Mouse (Mus musculus) kidney, embryonic 16.5 days (tissue): Measurements from ENCODE around the gene Mapk3. TPM values are rescaled to one million over a fixed set of nuclear protein-coding genes. Genes with fewer than 3 reads are reported as not detected.
A peak's percentile ranks its signal among the peaks of the same experiment; 100 is the strongest.

ENCODE experiments used
- ATAC-seq: fragments of 200-750 bp; cut with Nextera tagmentation; 2 replicates; pipeline ENCODE4 v1.8.0; 2017; ENCODE audit warnings: moderate TSS enrichment; ENCODE audit not compliant: low FRiP score, low TSS enrichment
- H3K27ac ChIP-seq: fragments of 300-500 bp; sonication (generic); 2 replicates; pipeline ENCODE4 v1.5.1; 2014; ENCODE audit warnings: low read length
- H3K27me3 ChIP-seq: fragments of 300-500 bp; sonication (generic); 2 replicates; pipeline ENCODE4 v1.6.1; 2014; ENCODE audit warnings: low read length, control low read depth, mixed read lengths; ENCODE audit not compliant: insufficient read depth
- H3K36me3 ChIP-seq: fragments of 300-500 bp; sonication (generic); 2 replicates; pipeline ENCODE4 v1.6.1; 2014; ENCODE audit warnings: low read length, control low read depth, mixed read lengths; ENCODE audit not compliant: insufficient read depth
- H3K4me1 ChIP-seq: fragments of 300-500 bp; sonication (generic); 2 replicates; pipeline ENCODE4 v1.6.1; 2014; ENCODE audit warnings: low read length, control low read depth, mixed read lengths; ENCODE audit not compliant: insufficient read depth
- H3K4me2 ChIP-seq: fragments of 300-500 bp; sonication (generic); replicated peaks from 2 replicates; pipeline ENCODE4 v1.6.1; 2014; ENCODE audit warnings: low read depth, low read length
- H3K4me3 ChIP-seq: fragments of 300-500 bp; sonication (generic); 2 replicates; pipeline ENCODE4 v1.5.1; 2014; ENCODE audit warnings: mild to moderate bottlenecking, low read length
- H3K9ac ChIP-seq: fragments of 300-500 bp; sonication (generic); replicated peaks from 2 replicates; pipeline ENCODE4 v1.6.1; 2014; ENCODE audit warnings: low read length
- H3K9me3 ChIP-seq: fragments of 300-500 bp; sonication (generic); 2 replicates; pipeline ENCODE4 v1.6.1; 2016; ENCODE audit warnings: low read length, control low read depth
- WGBS: fragments of 180-500 bp; shearing (Covaris S2); extraction: QIAGEN DNeasy Blood & Tissue Kit; methylation state at CpG from one replicate; pipeline ENCODE4 v1.1.7; 2014; 5-methylcytosine and 5-hydroxymethylcytosine counted together
- polyA plus RNA-seq: library from polyadenylated mRNA; unstranded; fragments of >200 nt; fragmentation: Nextera tagmentation; extraction: Ambion mirVana; gene quantifications from 2 replicates; pipeline ENCODE4 v1.2.1, GENCODE M21; 2015

Mapk3 gene
- polyA plus RNA-seq, 1 experiment from 2014 or later = 79.5 TPM

DNA sequence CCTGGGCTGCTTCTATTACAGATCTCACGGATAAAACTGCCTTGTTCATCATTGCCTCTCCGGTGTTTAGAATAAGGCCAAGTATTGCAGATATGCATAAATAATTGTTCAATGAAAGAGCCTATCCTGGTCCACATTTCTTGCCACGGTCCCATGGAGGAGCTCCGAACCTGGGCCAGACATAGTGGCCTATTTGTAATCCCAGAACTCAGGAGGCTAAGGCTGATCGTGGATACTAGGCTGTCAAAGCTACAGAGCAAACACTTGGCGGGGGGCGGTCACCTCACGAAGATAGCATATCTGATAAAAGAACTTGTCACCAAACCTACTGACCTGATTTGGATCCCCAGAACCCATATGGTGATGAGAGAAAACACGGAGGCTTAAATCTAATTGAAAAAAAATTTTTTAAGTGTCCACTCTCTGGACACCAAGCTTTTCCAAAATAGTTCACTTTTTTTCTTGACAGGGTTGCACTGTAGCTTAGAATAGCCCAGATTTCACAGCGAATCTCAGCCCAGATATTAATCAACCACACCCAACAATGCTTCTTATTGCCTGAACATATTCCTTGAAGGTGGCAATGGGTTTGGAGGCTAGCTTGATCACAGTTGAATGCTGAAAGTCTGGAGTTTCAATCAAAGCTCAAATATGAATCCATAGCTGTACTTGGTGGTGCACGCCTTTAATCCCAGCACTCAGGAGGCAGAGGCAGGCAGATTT lies 33.5 kb downstream of the Mapk3 start:
- peak; percentile 23; the same call in 1 of the 2 replicates for ATAC-seq
- Histone ChIP-seq H3K4me1 (peaks cover 40% of the 10 kb centered on the region), H3K9me3 (no peaks in the 10 kb centered on the region), H3K4me3 (peak overlapping the region; percentile 99), H3K4me2 (peak overlapping the region; percentile 56), H3K27me3 (no peaks in the 10 kb centered on the region), H3K9ac (peak overlapping the region; percentile 63), H3K27ac (peak overlapping the region; percentile 98), H3K36me3 (peaks cover 59% of the 10 kb centered on the region)
- 28% methylated on average over 11 of the region's 11 CpGs for WGBS

DNA sequence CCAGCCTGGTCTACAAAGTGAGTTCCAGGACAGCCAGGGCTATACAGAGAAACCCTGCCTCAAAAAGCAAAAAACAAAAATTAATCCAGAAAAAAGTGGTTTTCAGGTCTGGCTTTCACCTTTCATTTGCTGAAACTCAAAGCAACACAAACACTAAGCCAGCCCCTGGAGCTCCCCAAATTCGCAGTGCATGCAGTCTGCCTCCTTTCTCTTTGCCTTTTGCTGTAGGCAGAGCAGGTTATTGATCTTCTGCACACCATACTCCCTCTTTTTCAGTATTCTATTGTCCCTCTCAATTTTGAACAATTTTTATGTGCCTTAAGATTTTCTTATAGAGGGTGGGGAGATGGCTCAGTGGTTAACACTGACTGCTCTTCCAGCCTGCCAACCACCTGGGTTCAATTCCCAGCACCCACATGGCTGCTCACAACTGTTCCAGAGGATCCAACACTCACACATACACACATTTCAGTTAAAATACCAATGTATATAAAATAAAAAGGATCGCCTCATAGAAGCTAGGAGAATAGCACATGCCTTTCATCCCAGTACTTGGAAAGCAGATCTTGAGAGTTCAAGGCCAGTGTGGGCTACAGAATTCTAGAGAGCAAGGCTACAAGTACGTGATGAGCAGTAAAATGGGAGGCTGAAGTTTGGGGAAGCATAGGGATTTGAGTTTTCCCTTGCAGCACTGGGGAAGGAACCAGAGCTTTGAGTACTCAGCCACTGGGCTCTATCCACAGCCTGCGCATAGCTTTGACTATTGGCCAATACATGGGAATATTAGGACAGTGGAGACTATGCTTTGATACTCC lies 34.3 kb downstream of the Mapk3 start:
- no peaks in the 10 kb centered on the region for H3K27me3 ChIP-seq
- H3K27ac ChIP-seq = peak overlapping the region; percentile 98
- H3K9me3 ChIP-seq = no peaks in the 10 kb centered on the region
- peak overlapping the region; percentile 56; the same call in 1 of the 2 replicates for H3K4me2 ChIP-seq
- no peak overlapping the region for H3K9ac ChIP-seq
- 81% methylated on average over 4 of the region's 4 CpGs for WGBS
- H3K4me3 ChIP-seq = no peak overlapping the region
- H3K36me3 ChIP-seq = peaks cover 51% of the 10 kb centered on the region
- no peak for ATAC-seq
- peaks cover 40% of the 10 kb centered on the region for H3K4me1 ChIP-seq

DNA sequence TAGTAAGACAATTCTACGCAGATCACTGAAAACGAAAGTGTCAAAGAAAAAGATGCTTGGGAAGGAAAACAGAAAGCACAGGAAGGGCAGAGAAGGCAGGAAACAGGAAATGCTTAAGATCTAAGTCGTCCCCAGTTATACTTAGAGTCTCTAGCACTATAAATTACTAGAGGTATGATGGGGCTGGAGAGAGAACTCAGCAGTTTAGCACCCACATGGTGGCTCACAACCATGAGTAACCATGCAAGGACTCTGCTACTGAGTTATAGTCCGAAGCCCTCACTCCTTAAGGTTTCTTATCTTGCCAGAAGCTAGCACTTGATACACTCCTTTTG lies 34.8 kb downstream of the Mapk3 start:
- H3K27ac ChIP-seq = no peak overlapping the region; the same call in 1 of the 2 replicates
- H3K4me2 ChIP-seq = no peak overlapping the region
- no peak for ATAC-seq
- H3K4me3 ChIP-seq = no peak overlapping the region
- peaks cover 46% of the 10 kb centered on the region for H3K36me3 ChIP-seq
- no peaks in the 10 kb centered on the region for H3K27me3 ChIP-seq
- H3K9ac ChIP-seq = no peak overlapping the region
- 64% methylated on average over 4 of the region's 4 CpGs for WGBS
- H3K9me3 ChIP-seq = no peaks in the 10 kb centered on the region
- peaks cover 40% of the 10 kb centered on the region for H3K4me1 ChIP-seq

DNA sequence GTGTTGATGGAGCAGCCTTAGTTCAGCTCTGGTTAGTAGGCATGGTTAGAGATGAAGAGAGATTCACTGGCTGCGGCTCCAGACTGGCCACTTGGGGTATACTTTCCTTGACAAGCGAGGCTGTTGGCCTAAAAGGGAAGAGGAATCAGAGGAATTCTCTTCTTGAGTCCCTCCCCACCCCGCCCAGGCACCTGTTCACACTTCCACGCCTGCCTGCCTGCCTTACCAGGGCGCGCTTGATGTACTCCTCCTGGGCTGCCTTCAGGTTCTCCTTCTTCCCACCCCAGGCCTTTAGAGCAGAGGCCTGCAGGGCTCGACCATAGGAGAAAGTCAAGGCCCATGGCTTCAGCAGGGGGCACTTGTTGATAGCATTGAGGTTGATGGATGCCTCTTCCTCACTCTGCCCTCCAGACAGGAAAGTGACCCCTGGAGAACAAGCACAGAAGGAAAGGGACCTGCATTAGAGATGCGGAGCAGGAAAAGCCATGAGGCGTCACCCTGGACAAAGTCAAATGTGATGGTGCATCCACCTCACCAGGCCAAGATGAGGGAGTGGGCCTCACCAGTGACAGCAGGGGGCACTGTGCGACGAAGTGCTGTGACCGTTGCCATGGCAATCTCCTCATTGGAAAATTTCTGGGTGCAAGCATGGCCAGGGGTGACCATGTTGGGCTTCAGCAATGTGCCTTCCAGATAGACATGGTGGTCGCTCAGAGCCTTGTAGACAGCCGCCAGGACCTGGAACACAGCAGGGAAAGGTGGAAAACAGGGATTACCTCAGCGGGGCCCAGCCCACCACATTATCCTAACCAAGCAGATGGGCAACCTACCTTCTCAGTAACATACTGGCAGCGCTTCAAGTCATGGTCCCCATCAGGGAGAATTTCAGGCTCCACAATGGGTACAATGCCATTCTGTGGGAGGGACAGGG lies 36.3 kb downstream of the Mapk3 start:
- no peak for ATAC-seq
- H3K9ac ChIP-seq = 0 out of 2 replicates have a peak overlapping the region, but pooled peaks have one; percentile 8
- no peaks in the 10 kb centered on the region for H3K27me3 ChIP-seq
- peaks cover 35% of the 10 kb centered on the region for H3K36me3 ChIP-seq
- no peak overlapping the region for H3K4me3 ChIP-seq
- 79% methylated on average over 16 of the region's 16 CpGs for WGBS
- no peak overlapping the region for H3K27ac ChIP-seq
- peaks cover 49% of the 10 kb centered on the region for H3K4me1 ChIP-seq
- no peaks in the 10 kb centered on the region for H3K9me3 ChIP-seq
- H3K4me2 ChIP-seq = no peak overlapping the region

DNA sequence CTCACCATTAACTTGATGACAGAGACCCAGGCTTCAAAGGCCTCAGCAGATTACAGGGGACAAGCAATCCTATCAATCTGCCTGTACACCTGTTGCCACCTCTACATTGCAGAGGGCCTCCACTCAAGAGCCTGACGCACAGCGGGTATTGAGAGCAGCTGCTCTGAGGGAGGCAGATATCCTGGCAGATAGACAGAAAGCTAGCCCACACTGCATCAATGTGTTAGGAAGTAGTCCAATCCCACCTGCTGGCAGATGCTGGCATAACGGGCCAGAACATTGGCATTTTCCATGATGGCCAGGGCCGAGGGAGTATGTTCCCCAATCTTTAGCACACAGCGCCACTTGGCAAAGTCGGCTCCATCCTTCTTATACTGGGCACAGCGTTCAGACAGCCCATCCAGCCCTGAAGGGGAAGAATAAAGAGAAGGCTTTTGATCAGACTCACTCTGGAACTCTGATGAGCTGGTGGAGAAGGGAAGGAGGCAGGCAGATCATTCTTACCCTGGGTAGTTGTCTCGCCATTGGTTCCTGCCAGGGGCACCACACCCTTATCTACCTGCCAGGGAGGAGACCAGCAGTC lies 37.0 kb downstream of the Mapk3 start:
- Histone ChIP-seq H3K4me2 (peak overlapping the region; percentile 81; the same call in 1 of the 2 replicates), H3K9ac (0 out of 2 replicates have a peak overlapping the region, but pooled peaks have one; percentile 22), H3K27me3 (no peaks in the 10 kb centered on the region), H3K36me3 (peaks cover 35% of the 10 kb centered on the region), H3K4me3 (peak overlapping the region; percentile 89; the same call in 1 of the 2 replicates), H3K4me1 (peaks cover 47% of the 10 kb centered on the region), H3K9me3 (no peaks in the 10 kb centered on the region), H3K27ac (no peak overlapping the region)
- WGBS = 82% methylated on average over 8 of the region's 8 CpGs
- ATAC-seq = no peak

GRCm38 (mm10) chr7:126797411-126798126 lies 38.2 kb downstream of the Mapk3 start, which contains the start of gene Fam57b:
Gene Fam57b, plus strand, starts transcription at chr7:126797668.
- Histone ChIP-seq H3K4me1 (peaks cover 47% of the 10 kb centered on the region), H3K36me3 (peaks cover 35% of the 10 kb centered on the region), H3K27ac (peak within 1 kb of the TSS; percentile 92), H3K27me3 (no peaks in the 10 kb centered on the region), H3K9me3 (no peaks in the 10 kb centered on the region), H3K9ac (peak within 1 kb of the TSS; percentile 91), H3K4me2 (peak within 1 kb of the TSS; percentile 81), H3K4me3 (peak within 1 kb of the TSS; percentile 89)
- no peak for ATAC-seq
- WGBS = 23% methylated on average over 21 of the region's 21 CpGs

DNA sequence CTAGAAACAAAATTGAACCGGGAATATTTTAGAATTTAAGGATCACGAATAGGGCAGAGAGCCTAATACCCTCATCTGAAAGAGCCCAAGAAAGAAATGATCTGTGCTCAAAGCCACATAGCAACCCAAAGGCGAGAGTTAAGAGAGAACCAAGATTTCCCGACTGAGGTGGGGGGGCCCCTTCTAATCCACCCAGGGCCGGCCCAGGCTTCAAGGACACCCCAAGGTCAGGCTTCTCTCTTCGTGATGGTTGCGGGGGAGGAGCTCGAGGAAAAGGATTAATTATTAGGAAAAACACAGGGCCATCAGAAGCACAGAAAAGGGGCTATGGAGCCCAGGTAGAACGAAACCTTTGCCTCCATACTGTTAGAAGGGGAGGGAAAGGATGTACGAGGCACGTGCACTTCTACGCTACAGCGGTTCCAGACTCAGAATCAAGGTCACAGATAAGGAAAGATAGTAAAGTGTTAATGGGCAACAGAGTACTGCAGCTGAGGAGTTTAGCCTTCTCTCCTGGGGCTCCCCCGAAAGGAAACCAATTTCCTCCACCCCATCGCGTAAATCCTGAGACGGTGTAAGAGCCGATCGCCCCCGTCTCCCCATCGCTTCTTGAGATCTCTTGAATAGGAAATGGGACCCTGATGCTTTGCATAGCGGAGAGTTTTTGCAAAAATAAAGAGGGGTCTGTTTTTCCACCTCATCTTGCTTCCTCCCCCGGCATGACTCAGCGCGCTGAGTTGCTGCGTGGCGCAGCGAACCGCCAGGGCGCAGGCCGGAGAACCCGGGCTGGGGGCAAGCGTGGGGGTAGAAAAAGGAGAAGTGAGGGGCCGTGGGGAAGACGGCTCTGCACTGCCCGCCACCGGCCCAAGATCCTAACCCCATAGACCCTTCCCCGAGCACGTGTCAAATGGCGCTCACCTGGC lies 39.0 kb downstream of the Mapk3 start:
- WGBS = under 1% methylated on average over 40 of the region's 40 CpGs

DNA sequence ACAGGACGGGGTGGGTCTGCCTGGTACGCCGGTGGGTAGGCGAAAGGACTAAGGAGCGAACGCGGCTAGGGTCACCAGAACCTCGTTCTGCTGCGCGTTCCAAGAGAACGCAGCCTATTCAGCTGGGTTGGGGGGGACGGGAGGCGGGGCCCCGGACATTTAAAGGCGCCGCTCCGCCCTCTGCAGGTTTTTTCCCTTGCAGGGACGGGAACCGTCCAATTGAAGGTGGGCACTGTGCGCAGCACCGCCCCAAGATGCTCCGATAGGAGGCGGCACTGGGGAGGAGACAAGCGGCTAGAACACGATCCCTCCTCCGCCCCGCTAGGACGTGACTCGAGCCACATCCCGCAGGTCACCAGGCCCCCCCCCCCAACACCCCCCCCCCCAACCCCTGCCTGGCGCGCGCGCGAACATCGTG lies 39.7 kb downstream of the Mapk3 start:
- Histone ChIP-seq H3K27ac (peak overlapping the region; percentile 97), H3K4me3 (peak overlapping the region; percentile 89), H3K4me1 (peaks cover 40% of the 10 kb centered on the region), H3K36me3 (peaks cover 33% of the 10 kb centered on the region), H3K9ac (peak overlapping the region; percentile 91), H3K9me3 (no peaks in the 10 kb centered on the region), H3K4me2 (peak overlapping the region; percentile 81), H3K27me3 (no peaks in the 10 kb centered on the region)
- ATAC-seq = peak; percentile 96
- WGBS = under 1% methylated on average over 30 of the region's 36 CpGs

More for the DNA sequence above, 39.0 kb downstream of the Mapk3 start:
- Histone ChIP-seq H3K9me3 (no peaks in the 10 kb centered on the region), H3K27me3 (no peaks in the 10 kb centered on the region), H3K9ac (peak overlapping the region; percentile 91), H3K36me3 (peaks cover 35% of the 10 kb centered on the region), H3K27ac (peak overlapping the region; percentile 92), H3K4me3 (peak overlapping the region; percentile 89), H3K4me2 (peak overlapping the region; percentile 81), H3K4me1 (peaks cover 40% of the 10 kb centered on the region)
- no peak for ATAC-seq
